Mouse (Mus musculus) forebrain, embryonic 11.5 days (tissue): ENCODE data around the gene Trim40. TPM values are rescaled to one million over a fixed set of nuclear protein-coding genes. Genes with fewer than 3 reads are reported as not detected.

Source experiments
- ATAC-seq: fragments of 200-750 bp; cut with Nextera tagmentation; replicated peaks from 2 replicates; pipeline ENCODE4 v1.8.0; 2017; ENCODE audit warnings: moderate TSS enrichment; ENCODE audit not compliant: low FRiP score
- DNase-seq: peaks from one replicate; pipeline ENCODE4 v3.0.0-alpha.2; 2017; ENCODE audit warnings: low spot score
- H3K27ac ChIP-seq: fragments of 300-500 bp; sonication (generic); 2 replicates; pipeline ENCODE4 v1.5.1; 2014; ENCODE audit warnings: low read depth, low read length
- H3K27me3 ChIP-seq: fragments of 300-500 bp; sonication (generic); 2 replicates; pipeline ENCODE4 v1.6.1; 2014; ENCODE audit warnings: mild to moderate bottlenecking, low read length, mixed read lengths; ENCODE audit not compliant: control insufficient read depth, insufficient read depth
- H3K36me3 ChIP-seq: fragments of 300-500 bp; sonication (generic); 2 replicates; pipeline ENCODE4 v1.6.1; 2014; ENCODE audit warnings: mild to moderate bottlenecking, low read length, moderate library complexity, mixed read lengths; ENCODE audit not compliant: control insufficient read depth, insufficient read depth
- H3K4me1 ChIP-seq: fragments of 300-500 bp; sonication (generic); replicated peaks from 2 replicates; pipeline ENCODE4 v1.6.1; 2014; ENCODE audit warnings: low read length, mixed read lengths; ENCODE audit not compliant: control insufficient read depth, insufficient read depth
- H3K4me2 ChIP-seq: fragments of 300-500 bp; sonication (generic); 2 replicates; pipeline ENCODE4 v1.6.1; 2014; ENCODE audit warnings: low read depth, mild to moderate bottlenecking, low read length, moderate library complexity, mixed read lengths; ENCODE audit not compliant: severe bottlenecking
- H3K4me3 ChIP-seq: fragments of 300-500 bp; sonication (generic); 2 replicates; pipeline ENCODE4 v1.5.1; 2014; ENCODE audit warnings: low read depth, low read length
- H3K9ac ChIP-seq: fragments of 300-500 bp; sonication (generic); 2 replicates; pipeline ENCODE4 v1.6.1; 2014; ENCODE audit warnings: low read length
- H3K9me3 ChIP-seq: fragments of 300-500 bp; sonication (generic); 2 replicates; pipeline ENCODE4 v1.6.1; 2016; ENCODE audit warnings: low read length, mixed read lengths; ENCODE audit not compliant: control insufficient read depth
- WGBS: fragments of 180-500 bp; shearing (Covaris S2); extraction: QIAGEN DNeasy Blood & Tissue Kit; methylation state at CpG from one replicate; pipeline ENCODE4 v1.1.7; 2014; 5-methylcytosine and 5-hydroxymethylcytosine counted together
- polyA plus RNA-seq: library from polyadenylated mRNA; unstranded; fragments of >200 nt; fragmentation: Nextera tagmentation; extraction: Ambion mirVana; gene quantifications from 2 replicates; pipeline ENCODE4 v1.2.1, GENCODE M21; 2014

Gene Trim40
- polyA plus RNA-seq, 1 experiment from 2014 or later, result not detected

DNA sequence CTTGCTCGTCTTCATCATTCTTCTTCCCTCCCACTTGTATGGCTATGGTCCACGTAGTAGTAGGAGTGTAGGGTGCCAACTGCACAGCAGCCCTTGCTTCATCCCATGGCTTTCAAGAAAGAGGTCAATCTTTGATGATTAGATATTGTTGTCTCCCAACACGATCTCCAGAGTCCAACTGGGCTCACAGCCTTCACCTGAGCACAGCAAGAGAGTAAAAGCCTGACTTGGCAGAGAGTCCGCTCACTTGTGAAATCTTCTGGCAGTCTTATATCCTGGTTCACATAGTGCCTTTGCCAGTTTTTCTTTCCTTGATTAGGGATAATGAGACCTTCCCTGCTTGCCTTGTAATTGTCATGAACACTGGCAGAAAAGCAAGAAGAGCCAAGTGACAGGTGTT lies 33.7 kb downstream of the Trim40 start:
- peaks cover 3% of the 10 kb centered on the region; the same call in 1 of the 2 replicates for H3K36me3 ChIP-seq
- no peak overlapping the region for H3K4me2 ChIP-seq
- WGBS, result 91% methylated on average over 4 of the region's 4 CpGs
- H3K4me1 ChIP-seq, result no peaks in the 10 kb centered on the region
- ATAC-seq (no peak), DNase-seq (no peak)
- no peaks in the 10 kb centered on the region for H3K27me3 ChIP-seq
- no peaks in the 10 kb centered on the region for H3K9me3 ChIP-seq
- H3K27ac ChIP-seq, result no peak overlapping the region
- no peak overlapping the region for H3K9ac ChIP-seq
- no peak overlapping the region for H3K4me3 ChIP-seq

DNA sequence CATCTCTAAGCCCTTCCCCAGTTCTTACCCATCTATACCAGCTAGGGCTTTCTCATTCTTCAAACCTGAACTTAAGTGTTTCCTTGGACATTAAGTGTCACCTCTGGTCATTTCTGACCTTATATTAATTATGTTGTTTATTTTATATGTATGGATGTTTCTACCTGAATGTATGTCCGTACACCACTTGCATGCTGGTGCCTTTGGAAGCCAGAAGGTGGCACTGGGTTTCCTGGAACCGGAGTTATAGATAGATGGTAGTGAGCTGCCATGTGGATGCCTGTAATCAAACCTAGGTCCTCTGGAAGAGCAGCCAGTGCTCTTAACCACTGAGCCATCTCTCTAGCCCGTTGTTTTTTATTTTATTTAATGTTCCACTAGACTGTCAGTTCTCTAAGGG lies 34.4 kb downstream of the Trim40 start:
- H3K4me1 ChIP-seq, result no peaks in the 10 kb centered on the region
- ATAC-seq (no peak), DNase-seq (no peak)
- H3K4me2 ChIP-seq, result no peak overlapping the region
- no peak overlapping the region for H3K27ac ChIP-seq
- no peaks in the 10 kb centered on the region for H3K27me3 ChIP-seq
- 87% methylated on average over 3 of the region's 3 CpGs for WGBS
- H3K9me3 ChIP-seq, result no peaks in the 10 kb centered on the region
- H3K36me3 ChIP-seq, result peaks cover 7% of the 10 kb centered on the region; the same call in 1 of the 2 replicates
- no peak overlapping the region for H3K4me3 ChIP-seq
- H3K9ac ChIP-seq, result no peak overlapping the region

DNA sequence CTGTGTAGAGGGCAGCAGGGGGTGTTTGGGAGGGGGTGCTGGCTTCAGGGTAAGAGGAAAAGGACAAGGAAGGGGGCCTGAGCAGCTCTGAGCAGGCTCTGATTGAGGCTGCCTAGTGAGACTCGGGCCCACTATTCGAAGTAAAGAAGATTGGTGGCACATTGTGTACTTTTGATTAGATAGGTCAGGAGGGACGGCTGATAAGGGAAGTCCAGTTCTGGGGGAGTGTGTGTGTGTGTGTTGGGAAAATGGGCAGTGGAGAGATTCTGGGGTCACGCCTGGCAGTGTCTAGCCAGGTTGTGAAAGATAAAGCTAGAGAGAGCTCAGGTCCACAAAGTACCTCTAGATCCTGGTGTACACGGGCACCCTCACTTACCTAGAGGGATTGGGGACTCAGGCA lies 38.3 kb downstream of the Trim40 start:
- Histone ChIP-seq H3K9ac (no peak overlapping the region), H3K36me3 (peaks cover 7% of the 10 kb centered on the region; the same call in 1 of the 2 replicates), H3K9me3 (no peaks in the 10 kb centered on the region), H3K27me3 (no peaks in the 10 kb centered on the region), H3K4me1 (no peaks in the 10 kb centered on the region), H3K4me3 (no peak overlapping the region), H3K4me2 (no peak overlapping the region), H3K27ac (no peak overlapping the region)
- 94% methylated on average over 5 of the region's 5 CpGs for WGBS
- no peak for DNase-seq
- no peak for ATAC-seq

DNA sequence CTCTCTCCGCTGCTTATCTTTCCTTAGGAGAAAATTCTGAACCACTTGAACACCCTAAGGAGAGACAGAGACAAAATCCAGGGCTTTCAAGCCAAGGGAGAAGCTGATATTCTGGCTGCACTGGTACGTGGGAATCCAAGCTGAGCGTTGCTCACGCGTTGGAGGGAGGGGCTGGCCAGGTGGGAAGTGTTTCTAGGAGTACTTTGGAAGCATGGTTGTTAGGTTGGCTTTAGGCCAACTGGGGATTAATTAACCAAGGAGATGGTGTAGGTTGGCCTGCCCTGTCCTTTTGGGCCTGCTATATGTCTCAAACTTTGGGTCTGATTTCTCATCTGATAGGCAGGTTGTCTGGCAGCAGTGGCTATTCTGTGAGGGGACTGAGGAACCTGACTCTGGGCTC lies 38.7 kb downstream of the Trim40 start:
- Histone ChIP-seq H3K9me3 (no peaks in the 10 kb centered on the region), H3K9ac (no peak overlapping the region), H3K27ac (no peak overlapping the region), H3K4me2 (no peak overlapping the region), H3K4me1 (no peaks in the 10 kb centered on the region), H3K4me3 (no peak overlapping the region), H3K36me3 (peaks cover 7% of the 10 kb centered on the region; the same call in 1 of the 2 replicates), H3K27me3 (no peaks in the 10 kb centered on the region)
- 93% methylated on average over 5 of the region's 5 CpGs for WGBS
- DNase-seq (no peak), ATAC-seq (no peak)

DNA sequence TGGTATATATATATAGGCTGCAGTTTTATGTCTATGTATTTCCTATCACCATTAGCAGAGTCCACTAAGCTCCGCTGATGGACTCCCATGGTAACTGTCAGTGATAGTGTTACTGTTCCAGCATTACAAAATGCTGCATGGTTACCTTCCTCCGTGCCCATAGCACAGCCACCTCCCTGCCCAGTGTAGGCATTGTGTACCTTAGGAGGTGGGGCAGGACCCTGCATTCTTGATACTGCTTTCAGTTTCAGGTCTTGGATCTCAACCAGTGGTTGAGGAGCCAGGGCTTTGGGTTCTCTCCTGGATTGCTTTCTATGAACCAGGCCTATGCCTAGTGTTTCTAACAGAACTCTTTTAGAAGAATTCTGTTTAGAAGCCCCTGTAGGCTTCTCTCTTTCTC lies 39.9 kb downstream of the Trim40 start:
- Histone ChIP-seq H3K9me3 (no peaks in the 10 kb centered on the region), H3K27me3 (no peaks in the 10 kb centered on the region), H3K4me2 (no peak overlapping the region), H3K9ac (no peak overlapping the region), H3K4me3 (no peak overlapping the region), H3K27ac (no peak overlapping the region), H3K36me3 (peaks cover 7% of the 10 kb centered on the region; the same call in 1 of the 2 replicates), H3K4me1 (no peaks in the 10 kb centered on the region)
- DNase-seq, result no peak
- ATAC-seq, result no peak
- 93% methylated on average over 2 of the region's 2 CpGs for WGBS

DNA sequence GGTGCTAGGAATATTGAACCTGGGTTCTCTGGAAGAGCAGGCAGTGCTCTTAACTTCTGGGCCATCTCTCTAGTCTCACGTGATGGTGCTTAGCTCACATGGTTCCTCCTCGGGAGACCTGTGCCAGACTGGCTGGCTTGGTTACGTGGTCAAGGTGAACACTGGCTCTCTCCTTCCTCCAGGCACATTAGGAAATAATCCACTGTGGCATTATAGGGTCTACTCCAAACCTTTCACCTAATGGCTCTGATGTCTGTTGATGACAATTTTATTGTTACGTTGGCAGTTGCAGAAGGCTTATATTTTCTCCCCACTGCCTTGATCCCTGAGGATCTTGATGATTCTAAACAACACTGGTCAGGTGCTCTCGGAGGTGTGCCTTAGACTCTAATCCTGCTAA lies 41.0 kb downstream of the Trim40 start:
- H3K27ac ChIP-seq, result no peak overlapping the region
- peaks cover 7% of the 10 kb centered on the region; the same call in 1 of the 2 replicates for H3K36me3 ChIP-seq
- H3K4me1 ChIP-seq, result no peaks in the 10 kb centered on the region
- no peak overlapping the region for H3K4me3 ChIP-seq
- 92% methylated on average over 5 of the region's 5 CpGs for WGBS
- no peak overlapping the region for H3K9ac ChIP-seq
- no peaks in the 10 kb centered on the region for H3K27me3 ChIP-seq
- ATAC-seq (no peak), DNase-seq (no peak)
- H3K4me2 ChIP-seq, result no peak overlapping the region
- no peaks in the 10 kb centered on the region for H3K9me3 ChIP-seq

DNA sequence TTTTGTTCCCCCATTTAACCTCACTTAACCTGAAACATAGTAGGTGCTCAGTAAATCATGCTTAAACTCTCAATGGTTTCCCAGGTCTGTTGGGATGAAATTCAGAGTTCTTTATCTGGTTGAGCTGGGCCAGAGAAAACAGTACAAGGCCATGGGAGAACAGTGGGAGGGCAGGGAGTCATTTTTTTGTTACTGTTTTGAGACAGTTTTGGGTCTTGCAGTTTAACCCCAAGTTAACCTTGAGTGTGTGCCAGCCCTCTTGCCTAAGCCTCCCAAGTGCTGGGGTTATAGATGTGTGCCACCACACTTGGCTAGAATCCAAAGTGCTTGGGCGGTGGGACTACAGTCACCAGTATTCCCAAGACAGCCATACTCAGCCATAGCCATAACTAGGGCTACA lies 45.2 kb downstream of the Trim40 start:
- H3K4me1 ChIP-seq, result no peaks in the 10 kb centered on the region
- no peak overlapping the region for H3K4me2 ChIP-seq
- no peak overlapping the region for H3K27ac ChIP-seq
- no peak overlapping the region for H3K4me3 ChIP-seq
- no peaks in the 10 kb centered on the region for H3K36me3 ChIP-seq
- no peak overlapping the region for H3K9ac ChIP-seq
- H3K9me3 ChIP-seq, result no peaks in the 10 kb centered on the region
- no peaks in the 10 kb centered on the region for H3K27me3 ChIP-seq
- ATAC-seq, result no peak
- 79% methylated on average over 1 of the region's 1 CpGs for WGBS
- no peak for DNase-seq

DNA sequence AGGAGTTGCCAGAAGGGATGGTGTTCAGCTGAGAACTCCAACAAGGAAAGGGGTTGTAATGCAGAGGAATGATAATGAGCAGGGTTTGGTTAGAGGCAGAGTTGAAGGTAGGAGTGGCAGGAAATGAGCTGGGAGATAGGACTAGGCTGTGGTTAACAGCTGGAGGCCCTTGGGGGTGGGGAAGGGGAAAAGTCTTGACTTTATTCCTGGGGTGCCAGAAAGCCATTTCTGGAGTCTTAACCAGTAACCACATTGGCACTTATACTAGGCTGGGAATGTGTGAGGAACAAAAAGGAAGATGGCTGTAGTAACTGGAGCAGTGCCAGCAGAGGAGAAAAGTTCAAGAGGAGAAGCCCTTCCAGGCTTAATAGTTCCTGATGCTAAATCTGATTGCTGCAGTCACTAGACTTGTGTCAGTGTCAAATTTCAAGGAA lies 45.6 kb downstream of the Trim40 start:
- Histone ChIP-seq H3K4me2 (no peak overlapping the region), H3K9ac (no peak overlapping the region), H3K4me1 (no peaks in the 10 kb centered on the region), H3K27me3 (no peaks in the 10 kb centered on the region), H3K4me3 (no peak overlapping the region), H3K36me3 (no peaks in the 10 kb centered on the region), H3K9me3 (no peaks in the 10 kb centered on the region), H3K27ac (no peak overlapping the region)
- ATAC-seq, result no peak
- no peak for DNase-seq

DNA sequence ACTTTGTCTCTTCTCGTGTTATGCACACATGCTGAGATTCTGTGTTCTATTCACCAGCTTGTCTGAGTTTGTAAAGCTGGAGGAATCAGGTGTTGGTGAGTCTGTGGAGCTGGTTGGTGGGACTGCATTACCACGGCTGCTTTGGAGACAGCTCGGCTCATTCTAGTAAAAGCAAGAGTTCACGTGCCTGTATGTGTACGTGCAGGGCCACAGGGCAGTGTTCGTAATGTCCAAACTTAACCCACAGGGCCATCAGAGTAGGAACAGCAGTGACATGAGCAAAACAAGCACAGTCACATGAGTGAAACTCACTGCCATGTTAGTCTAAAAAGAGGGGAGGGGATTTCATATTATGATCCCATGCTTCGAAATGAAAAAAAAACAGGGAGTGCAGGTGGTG lies 46.2 kb downstream of the Trim40 start:
- H3K27ac ChIP-seq, result no peak overlapping the region
- no peaks in the 10 kb centered on the region for H3K27me3 ChIP-seq
- no peak overlapping the region for H3K9ac ChIP-seq
- WGBS, result 86% methylated on average over 7 of the region's 7 CpGs
- no peak overlapping the region for H3K4me2 ChIP-seq
- H3K4me3 ChIP-seq, result no peak overlapping the region
- H3K9me3 ChIP-seq, result no peaks in the 10 kb centered on the region
- ATAC-seq (no peak), DNase-seq (peak; percentile 23)
- H3K4me1 ChIP-seq, result no peaks in the 10 kb centered on the region
- no peaks in the 10 kb centered on the region for H3K36me3 ChIP-seq
